Mouse (Mus musculus) liver, postnatal 0 days (tissue): ENCODE measurements at regions not wholly inside any gene's neighbourhood (a gene's known extent, or its start where the extent isn't known, plus 50 kb on each side); places are given as distances from the start of the nearest gene placed in this dataset.

Experiments used
- ATAC-seq: fragments of 200-750 bp; cut with Nextera tagmentation; 2 replicates; pipeline ENCODE4 v1.8.0; 2017; ENCODE audit warnings: mild to moderate bottlenecking, moderate library complexity
- DNase-seq: peaks from one replicate; pipeline ENCODE4 v3.0.0-alpha.2; 2016
- H3K27ac ChIP-seq: fragments of 300-500 bp; sonication (generic); 2 replicates; pipeline ENCODE4 v1.5.1; 2014; ENCODE audit warnings: antibody characterized with exemption, moderate library complexity, mild to moderate bottlenecking, low read depth
- H3K27me3 ChIP-seq: fragments of 300-500 bp; sonication (generic); 2 replicates; pipeline ENCODE4 v1.6.1; 2014; ENCODE audit warnings: low read length, control low read depth, mixed read lengths; ENCODE audit not compliant: insufficient read depth
- H3K36me3 ChIP-seq: fragments of 300-500 bp; sonication (generic); replicated peaks from 2 replicates; pipeline ENCODE4 v1.6.1; 2014; ENCODE audit warnings: mild to moderate bottlenecking, control low read depth, low read length, moderate library complexity, mixed read lengths; ENCODE audit not compliant: insufficient read depth
- H3K4me1 ChIP-seq: fragments of 300-500 bp; sonication (generic); 2 replicates; pipeline ENCODE4 v1.6.1; 2014; ENCODE audit warnings: antibody characterized with exemption, mild to moderate bottlenecking, control low read depth; ENCODE audit not compliant: insufficient read depth
- H3K4me2 ChIP-seq: fragments of 300-500 bp; sonication (generic); 2 replicates; pipeline ENCODE4 v1.6.1; 2014; ENCODE audit warnings: low read depth, mild to moderate bottlenecking, low read length, moderate library complexity, mixed read lengths
- H3K4me3 ChIP-seq: fragments of 300-500 bp; sonication (generic); 2 replicates; pipeline ENCODE4 v1.5.1; 2014; ENCODE audit warnings: low read depth, low read length
- H3K9ac ChIP-seq: fragments of 300-500 bp; sonication (generic); replicated peaks from 2 replicates; pipeline ENCODE4 v1.6.1; 2014; ENCODE audit warnings: mild to moderate bottlenecking, moderate library complexity
- H3K9me3 ChIP-seq: fragments of 300-500 bp; sonication (generic); 2 replicates; pipeline ENCODE4 v1.6.1; 2016; ENCODE audit warnings: mild to moderate bottlenecking, control low read depth, low read length, mixed read lengths
- CTCF ChIP-seq: sonication (generic); IDR thresholded peaks from 2 replicates; pipeline ENCODE4 v1.5.1; 2016; ENCODE audit warnings: antibody characterized with exemption, low read depth
- EP300 ChIP-seq: IDR thresholded peaks from 2 replicates; pipeline ENCODE4 v1.6.1; 2016; ENCODE audit warnings: antibody characterized with exemption, low read depth, mild to moderate bottlenecking
- WGBS: fragments of 180-500 bp; shearing (Covaris S2); extraction: QIAGEN DNeasy Blood & Tissue Kit; methylation state at CpG from one replicate; pipeline ENCODE4 v1.1.7; 2014; ENCODE audit not compliant: insufficient replicate concordance; 5-methylcytosine and 5-hydroxymethylcytosine counted together

DNA sequence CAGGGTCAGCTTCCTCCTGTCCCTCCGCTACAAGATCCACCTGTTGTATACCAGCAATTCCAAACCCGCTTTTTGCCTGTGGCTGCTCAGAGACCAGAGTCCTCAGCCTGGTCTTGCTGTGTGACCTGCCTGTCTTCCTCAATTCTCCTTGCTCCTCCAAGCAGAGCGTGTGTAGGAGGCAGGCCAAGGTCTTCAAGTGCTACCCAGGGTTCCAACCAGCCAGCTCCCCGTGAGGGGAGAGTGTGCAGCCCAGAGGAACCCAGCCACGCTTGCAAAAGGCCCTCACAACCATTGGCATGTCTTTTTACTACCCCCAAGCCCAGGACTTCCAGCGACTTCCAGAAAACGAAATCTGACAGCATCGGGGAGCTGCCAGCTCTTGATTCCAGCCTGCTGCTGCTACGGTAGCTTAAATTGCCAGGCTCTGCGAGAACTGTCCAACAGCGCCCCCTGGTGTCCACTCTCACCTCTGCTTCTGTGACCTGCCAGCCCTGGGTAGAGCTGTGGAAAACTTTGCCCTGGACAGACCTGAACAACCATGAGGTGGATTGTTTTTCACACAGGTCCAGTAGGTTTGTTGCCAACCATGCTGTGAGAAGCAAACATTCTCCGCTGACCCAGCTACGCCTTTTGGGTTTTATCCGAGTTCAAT, 352.0 kb upstream of the Zdhhc25 start:
- Histone ChIP-seq H3K4me1 (no peaks in the 10 kb centered on the region), H3K27ac (no peak overlapping the region), H3K27me3 (no peaks in the 10 kb centered on the region), H3K36me3 (no peaks in the 10 kb centered on the region), H3K4me2 (no peak overlapping the region), H3K9ac (no peak overlapping the region), H3K9me3 (no peaks in the 10 kb centered on the region), H3K4me3 (no peak overlapping the region)
- no peak for ATAC-seq
- TF ChIP-seq CTCF, result peak; percentile 78
- no peak for TF ChIP-seq EP300
- peak; percentile 80 for DNase-seq
- 28% methylated on average over 14 of the region's 14 CpGs for WGBS

DNA sequence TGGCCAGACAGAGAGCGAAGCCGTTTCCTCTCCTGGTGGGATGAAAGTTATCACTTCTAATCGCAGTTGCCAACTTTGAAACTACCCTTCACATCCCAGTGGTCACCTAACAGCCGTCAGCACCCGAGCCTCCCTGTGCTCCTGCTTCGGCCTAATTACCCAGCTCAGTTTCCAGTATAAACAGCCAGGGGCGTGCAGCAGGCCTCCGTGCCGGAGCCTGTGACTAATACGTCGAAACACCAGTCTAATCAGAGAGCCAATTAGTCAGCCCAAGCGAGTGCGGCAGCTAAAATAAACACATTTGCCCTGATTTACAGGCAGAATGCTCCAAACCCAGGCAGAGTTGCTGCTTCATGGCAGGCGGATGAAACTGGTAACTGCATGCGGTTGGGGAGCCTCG, 312.1 kb upstream of the Zdhhc25 start:
- no peak overlapping the region for H3K4me3 ChIP-seq
- no peak overlapping the region for H3K27ac ChIP-seq
- no peak for TF ChIP-seq EP300
- no peak for TF ChIP-seq CTCF
- WGBS, result 45% methylated on average over 16 of the region's 16 CpGs
- no peaks in the 10 kb centered on the region for H3K4me1 ChIP-seq
- ATAC-seq, result no peak
- no peak overlapping the region for H3K4me2 ChIP-seq
- no peaks in the 10 kb centered on the region for H3K36me3 ChIP-seq
- no peak for DNase-seq
- no peak overlapping the region for H3K9ac ChIP-seq
- H3K27me3 ChIP-seq, result no peaks in the 10 kb centered on the region
- H3K9me3 ChIP-seq, result no peaks in the 10 kb centered on the region

DNA sequence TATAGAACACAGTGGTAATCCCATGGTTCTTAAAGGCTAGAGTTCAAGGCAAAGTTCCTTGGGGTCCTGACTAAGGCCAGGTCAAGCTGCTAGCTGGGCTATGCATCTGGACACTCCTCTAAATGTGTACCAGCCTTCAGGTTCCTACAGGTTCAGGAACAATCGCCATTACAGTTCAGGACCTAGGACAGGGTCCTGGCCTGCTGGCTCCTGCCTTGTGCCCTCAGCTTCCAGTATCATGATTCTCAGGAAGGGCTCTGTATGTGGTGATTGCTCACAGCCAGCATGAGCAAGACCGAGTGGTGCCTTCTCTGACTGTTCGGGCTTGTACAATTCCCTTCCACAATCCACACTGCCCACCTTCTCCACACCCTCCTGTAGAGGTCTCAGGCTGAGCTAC, 311.4 kb upstream of the Zdhhc25 start:
- ATAC-seq, result no peak
- WGBS, result 57% methylated on average over 3 of the region's 3 CpGs

DNA sequence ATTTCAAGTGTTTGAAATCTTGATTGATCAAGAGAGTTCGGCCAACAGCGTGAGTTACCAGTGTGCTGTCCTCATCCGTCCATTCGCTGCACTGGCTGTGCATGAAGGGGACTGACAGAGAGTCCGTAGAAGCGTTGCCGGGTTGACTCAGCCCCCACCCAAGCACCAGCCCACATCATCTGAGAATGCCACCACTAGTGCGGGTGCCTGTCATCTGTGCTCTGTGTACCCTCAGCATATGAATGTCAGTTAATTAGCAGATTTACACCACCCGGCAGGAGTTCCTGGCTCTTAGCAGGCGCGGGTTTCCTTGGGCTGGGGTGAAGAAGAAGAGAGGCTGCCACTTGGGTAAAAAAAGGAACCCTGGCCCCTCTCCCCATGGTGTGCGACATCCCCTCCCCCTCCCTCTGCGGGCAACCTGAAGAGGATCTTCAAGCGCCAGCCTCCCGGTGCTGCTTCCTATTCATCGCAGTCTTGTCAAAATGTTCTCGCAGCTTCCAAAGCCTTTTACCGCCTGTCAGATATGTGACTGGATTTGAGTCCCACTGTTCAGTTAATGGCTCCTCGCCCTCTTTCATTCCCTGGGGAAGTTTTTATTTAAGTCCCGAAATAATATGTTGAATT, 309.2 kb upstream of the Zdhhc25 start:
- H3K4me1 ChIP-seq, result no peaks in the 10 kb centered on the region
- ATAC-seq (no peak), DNase-seq (no peak)
- H3K4me2 ChIP-seq, result no peak overlapping the region
- no peaks in the 10 kb centered on the region for H3K36me3 ChIP-seq
- H3K27me3 ChIP-seq, result no peaks in the 10 kb centered on the region
- TF ChIP-seq CTCF, result no peak
- TF ChIP-seq EP300, result no peak
- no peak overlapping the region for H3K4me3 ChIP-seq
- no peaks in the 10 kb centered on the region for H3K9me3 ChIP-seq
- WGBS, result 27% methylated on average over 20 of the region's 20 CpGs
- H3K27ac ChIP-seq, result no peak overlapping the region
- no peak overlapping the region for H3K9ac ChIP-seq

More for the DNA sequence above, 311.4 kb upstream of the Zdhhc25 start:
- H3K4me1 ChIP-seq, result no peaks in the 10 kb centered on the region
- H3K36me3 ChIP-seq, result no peaks in the 10 kb centered on the region
- H3K27ac ChIP-seq, result no peak overlapping the region
- DNase-seq, result no peak
- H3K4me2 ChIP-seq, result no peak overlapping the region
- no peak overlapping the region for H3K9ac ChIP-seq
- TF ChIP-seq EP300 (no peak), CTCF (no peak)
- H3K9me3 ChIP-seq, result no peaks in the 10 kb centered on the region
- H3K27me3 ChIP-seq, result no peaks in the 10 kb centered on the region
- no peak overlapping the region for H3K4me3 ChIP-seq

DNA sequence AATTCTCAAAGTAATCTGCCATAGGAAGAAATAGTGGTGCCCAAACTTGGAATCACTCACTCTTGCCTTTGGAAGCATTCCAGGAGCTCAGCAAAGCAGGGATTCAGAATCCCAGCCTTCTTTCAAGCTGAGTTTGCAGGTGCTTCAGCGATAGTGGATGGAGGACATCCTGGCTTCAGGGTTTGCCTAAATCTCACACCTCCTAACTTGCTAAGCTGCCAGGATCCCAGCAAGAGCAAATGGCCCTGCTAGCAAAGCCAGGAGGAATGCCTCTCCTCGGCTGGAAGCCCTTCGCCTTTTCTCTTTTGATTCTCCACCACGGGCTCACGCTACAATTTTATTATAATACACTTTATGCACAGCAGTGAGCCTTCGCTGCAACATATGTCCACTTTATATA, 301.0 kb upstream of the Zdhhc25 start:
- Histone ChIP-seq H3K27ac (no peak overlapping the region), H3K36me3 (no peaks in the 10 kb centered on the region), H3K27me3 (no peaks in the 10 kb centered on the region), H3K4me1 (no peaks in the 10 kb centered on the region), H3K4me2 (no peak overlapping the region), H3K9ac (no peak overlapping the region), H3K9me3 (no peaks in the 10 kb centered on the region), H3K4me3 (no peak overlapping the region)
- no peak for TF ChIP-seq CTCF
- no peak for TF ChIP-seq EP300
- ATAC-seq (no peak), DNase-seq (no peak)
- WGBS, result 52% methylated on average over 6 of the region's 6 CpGs

DNA sequence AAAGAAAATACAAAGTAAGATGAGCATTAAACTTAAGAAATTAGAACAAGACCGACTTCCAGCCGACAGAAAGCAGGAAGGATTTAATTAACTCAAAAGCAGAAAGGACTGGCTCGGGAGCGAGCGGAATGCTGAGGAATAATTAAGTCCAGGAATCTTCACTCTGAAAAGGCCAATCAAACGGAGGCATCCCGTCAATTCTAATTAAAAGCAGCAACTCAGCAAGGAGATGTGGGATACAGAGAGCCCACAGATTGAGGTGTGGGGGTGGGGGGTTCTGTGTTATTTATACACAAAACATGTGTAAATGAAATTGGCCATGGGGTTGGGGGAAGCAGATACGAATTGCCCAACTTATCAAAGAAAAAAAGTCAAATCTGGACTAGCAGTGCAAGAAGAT, 288.9 kb upstream of the Zdhhc25 start:
- no peaks in the 10 kb centered on the region for H3K4me1 ChIP-seq
- no peak overlapping the region for H3K4me2 ChIP-seq
- H3K36me3 ChIP-seq, result no peaks in the 10 kb centered on the region
- ATAC-seq (no peak), DNase-seq (no peak)
- TF ChIP-seq EP300, result no peak
- TF ChIP-seq CTCF, result no peak
- WGBS, result 71% methylated on average over 8 of the region's 8 CpGs
- H3K9ac ChIP-seq, result no peak overlapping the region
- H3K4me3 ChIP-seq, result no peak overlapping the region
- no peak overlapping the region for H3K27ac ChIP-seq
- no peaks in the 10 kb centered on the region for H3K27me3 ChIP-seq
- no peaks in the 10 kb centered on the region; the same call in 1 of the 2 replicates for H3K9me3 ChIP-seq
